Mouse (Mus musculus): ENCODE measurements at regions not wholly inside any gene's neighbourhood (a gene's known extent, or its start where the extent isn't known, plus 50 kb on each side); places are given as distances from the start of the nearest gene placed in this dataset.

- no peak for DNase-seq (ENCODE audit: low read depth, low spot score)
Observed at GRCm38 (mm10) chr13:44394016-44394415, 335.3 kb upstream of the Jarid2 start.

- no peak for DNase-seq (ENCODE audit: low read depth, low spot score)
Observed at GRCm38 (mm10) chr13:44398613-44399369, 330.5 kb upstream of the Jarid2 start.

- no peak for DNase-seq (ENCODE audit: low read depth, low spot score)
Observed at GRCm38 (mm10) chr13:44399370-44399685, 329.9 kb upstream of the Jarid2 start.

DNA sequence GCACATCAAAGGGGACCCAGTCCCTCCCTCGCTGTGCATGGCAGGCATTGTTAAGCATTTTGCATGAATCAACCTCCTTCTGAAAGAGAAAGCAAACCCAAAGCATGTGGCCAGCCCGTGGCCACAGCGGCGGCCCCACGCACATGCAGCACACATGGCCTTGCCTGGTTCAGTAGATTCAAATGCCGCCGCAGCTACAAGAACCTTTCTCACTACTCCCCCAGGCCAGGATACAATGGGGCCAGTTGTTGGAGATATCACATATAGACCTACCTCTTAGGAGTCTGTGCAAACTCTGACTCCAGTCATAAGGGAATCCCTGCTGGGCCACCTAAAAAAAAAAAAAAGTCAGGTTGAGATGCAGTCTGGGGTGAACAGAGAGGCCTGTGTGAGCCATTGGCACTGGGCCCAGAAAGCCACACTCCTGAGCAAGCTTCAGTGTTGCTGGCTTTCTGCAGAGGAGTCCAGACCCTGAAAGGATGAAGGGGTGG lies 329.4 kb upstream of the Jarid2 start:
- DNase-seq (ENCODE audit: low read depth, low spot score), result no peak

GRCm38 (mm10) chr13:44404010-44404575 lies 325.2 kb upstream of the Jarid2 start:
- DNase-seq (ENCODE audit: low read depth, low spot score), result no peak

GRCm38 (mm10) chr13:44407307-44407706 lies 322.0 kb upstream of the Jarid2 start:
- no peak for DNase-seq (ENCODE audit: low read depth, low spot score)

DNA sequence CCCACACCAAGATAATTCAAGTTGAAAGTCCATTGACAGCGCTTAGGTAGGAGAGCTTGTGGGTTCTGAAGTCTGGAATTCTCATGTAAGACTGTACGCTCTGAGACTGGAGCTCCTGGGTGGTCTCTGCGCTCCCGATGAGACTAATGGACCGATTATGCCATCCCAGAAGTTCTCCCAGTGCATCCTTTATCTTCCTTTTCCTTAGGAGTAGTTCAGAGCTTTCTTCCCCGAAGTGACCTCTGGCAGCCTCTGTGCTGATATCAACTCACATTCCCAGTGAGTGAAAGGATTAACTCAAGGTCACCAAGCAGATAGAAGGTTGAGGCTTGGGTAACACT lies 320.7 kb upstream of the Jarid2 start:
- DNase-seq (ENCODE audit: low read depth, low spot score), result no peak

- DNase-seq (ENCODE audit: low read depth, low spot score), result no peak
Observed at GRCm38 (mm10) chr13:44408960-44409719, 320.1 kb upstream of the Jarid2 start.

- DNase-seq (ENCODE audit: low read depth, low spot score), result no peak
Observed at GRCm38 (mm10) chr13:44409720-44410047, 319.6 kb upstream of the Jarid2 start.

- peak; percentile 18 for DNase-seq (ENCODE audit: low read depth, low spot score)
Observed at GRCm38 (mm10) chr13:44411781-44412496, 317.3 kb upstream of the Jarid2 start.

DNA sequence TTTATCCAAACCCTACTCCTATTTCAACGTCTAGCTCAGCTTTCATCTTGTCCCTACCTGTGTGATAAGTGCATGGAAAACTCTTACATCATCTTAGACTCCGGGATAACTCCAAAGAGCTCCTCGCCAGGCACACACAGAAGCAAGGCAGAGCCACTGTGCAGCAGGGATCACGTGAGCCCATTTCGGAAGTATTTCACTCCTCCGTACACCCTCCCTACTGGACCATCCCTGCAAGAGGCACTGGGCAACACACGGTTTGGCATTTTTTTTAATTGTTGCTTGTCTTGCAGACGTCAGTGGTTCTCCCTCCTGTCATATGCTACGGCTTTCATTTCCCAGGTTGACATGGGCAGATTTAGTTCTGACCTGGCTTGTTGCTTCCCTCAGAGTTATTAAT lies 316.0 kb upstream of the Jarid2 start:
- no peak for DNase-seq (ENCODE audit: low read depth, low spot score)

DNA sequence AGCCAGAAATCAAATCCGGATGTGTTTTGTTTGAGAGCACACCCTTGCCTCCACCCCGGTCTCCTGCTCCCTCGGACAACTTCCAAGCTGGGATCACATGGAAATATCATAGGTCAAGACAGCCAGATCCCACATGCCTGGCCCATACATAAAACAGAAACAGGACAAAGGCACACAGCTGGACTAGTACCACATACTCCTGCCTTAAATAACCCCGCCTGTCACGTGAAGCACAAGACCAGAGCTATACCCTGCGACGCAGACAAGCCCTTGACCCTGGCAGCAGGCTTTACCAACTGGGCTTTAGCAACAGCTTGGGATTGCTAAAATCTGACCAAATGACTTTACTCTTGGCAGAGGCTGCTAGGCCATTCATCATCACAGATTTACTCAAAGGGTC lies 313.3 kb upstream of the Jarid2 start:
- no peak for DNase-seq (ENCODE audit: low read depth, low spot score)

- peak; percentile 33 for DNase-seq (ENCODE audit: low read depth, low spot score)
Observed at GRCm38 (mm10) chr13:44416986-44417385, 312.3 kb upstream of the Jarid2 start.

GRCm38 (mm10) chr13:44419056-44419455 lies 310.2 kb upstream of the Jarid2 start:
- DNase-seq (ENCODE audit: low read depth, low spot score), result no peak

DNA sequence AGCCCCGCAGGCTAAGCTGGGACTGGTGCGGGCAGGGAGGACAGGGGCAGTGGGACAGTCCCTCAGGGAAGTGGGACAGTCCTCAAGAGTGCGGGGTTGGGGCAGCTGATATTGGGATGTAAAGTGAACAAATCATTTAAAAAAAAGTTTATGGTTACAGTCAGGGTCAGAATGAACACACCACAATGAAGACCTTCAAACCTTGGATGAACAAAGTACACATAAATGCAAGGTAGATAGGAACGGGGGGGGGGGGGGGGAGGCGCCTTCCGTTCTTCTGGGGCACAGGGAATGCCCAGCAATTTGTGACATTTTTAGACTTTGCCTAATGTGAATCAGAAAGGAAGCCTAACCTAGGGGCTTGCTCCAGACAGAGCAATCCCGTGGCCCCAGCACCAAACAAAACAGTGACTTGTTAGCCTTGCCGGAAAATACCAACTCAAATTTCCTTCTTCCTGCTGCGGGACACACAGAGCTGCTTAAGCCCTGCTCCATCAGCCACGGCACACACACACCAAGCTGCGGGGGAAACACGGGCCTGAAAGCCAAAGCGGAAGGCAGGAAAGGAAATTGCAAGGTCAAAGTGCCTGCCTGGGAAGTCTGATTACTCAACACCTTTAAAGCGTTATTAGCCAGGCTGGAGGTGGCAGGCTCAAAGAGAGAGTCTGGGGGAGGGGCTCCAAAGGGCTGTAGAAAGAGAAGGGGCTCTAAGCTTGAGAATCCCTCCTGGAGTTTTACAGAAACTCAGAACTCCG lies 309.6 kb upstream of the Jarid2 start:
- peak; percentile 37 for DNase-seq (ENCODE audit: low read depth, low spot score)

DNA sequence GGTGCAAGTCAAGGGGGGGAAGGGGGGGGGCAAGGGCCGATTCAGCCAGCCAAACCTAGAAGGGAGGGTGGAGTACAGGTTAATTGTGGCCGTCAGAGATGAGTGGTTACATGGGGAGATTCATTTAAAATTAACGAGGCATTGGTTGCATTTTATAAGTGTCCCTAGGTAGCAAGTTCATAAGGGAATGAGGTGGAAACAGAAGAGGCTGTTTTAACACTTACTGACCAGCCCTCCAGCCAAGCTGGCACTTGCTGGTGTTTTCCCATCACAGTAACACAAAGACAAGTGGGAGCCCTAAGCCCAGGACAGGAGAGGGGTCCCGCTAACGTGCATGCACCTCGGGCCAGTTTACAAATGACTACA lies 309.1 kb upstream of the Jarid2 start:
- no peak for DNase-seq (ENCODE audit: low read depth, low spot score)

DNA sequence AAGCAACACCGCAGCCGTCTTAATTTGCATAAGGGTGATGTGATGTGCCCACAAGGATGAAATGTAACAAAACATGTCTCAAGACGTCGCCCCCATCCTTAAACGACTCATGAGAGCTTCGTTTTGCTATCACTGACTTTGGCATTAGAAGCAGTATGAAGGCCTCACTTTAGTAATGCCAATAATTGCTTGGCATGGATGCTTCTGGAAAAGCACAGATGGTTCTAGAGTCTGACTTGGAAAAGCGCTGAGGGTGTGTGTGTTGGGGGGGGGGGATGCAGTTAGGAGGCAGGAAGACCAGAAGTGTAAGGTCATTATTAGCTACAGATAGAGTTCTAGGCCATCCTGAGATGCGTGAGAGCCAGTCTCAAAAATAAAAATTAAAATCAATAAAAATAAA lies 308.3 kb upstream of the Jarid2 start:
- no peak for DNase-seq (ENCODE audit: low read depth, low spot score)

GRCm38 (mm10) chr13:44421426-44421825 lies 307.8 kb upstream of the Jarid2 start:
- DNase-seq (ENCODE audit: low read depth, low spot score), result no peak

GRCm38 (mm10) chr13:44421922-44422321 lies 307.4 kb upstream of the Jarid2 start:
- no peak for DNase-seq (ENCODE audit: low read depth, low spot score)

- no peak for DNase-seq (ENCODE audit: low read depth, low spot score)
Observed at GRCm38 (mm10) chr13:44430492-44430891, 298.8 kb upstream of the Jarid2 start.

DNA sequence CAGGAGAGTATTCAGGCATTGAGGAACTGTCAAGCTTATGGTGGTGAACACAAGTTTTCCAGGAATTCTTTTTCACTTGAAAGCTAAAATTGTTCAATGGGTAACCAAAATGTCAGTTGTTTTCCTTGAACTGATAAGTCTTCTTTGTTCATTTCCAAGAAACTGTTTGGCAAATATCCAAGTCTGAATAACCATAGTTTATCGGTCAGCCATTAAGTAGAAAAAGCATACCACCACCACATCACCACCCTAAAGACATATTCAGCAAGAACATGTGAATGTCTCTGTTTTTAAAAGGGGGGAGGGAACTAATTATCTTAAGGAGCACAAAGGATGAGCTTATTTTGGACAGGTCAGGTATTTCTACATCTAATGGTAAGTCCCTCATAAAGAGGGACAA lies 291.6 kb upstream of the Jarid2 start:
- no peak for DNase-seq (ENCODE audit: low read depth, low spot score)

- no peak for DNase-seq (ENCODE audit: low read depth, low spot score)
Observed at GRCm38 (mm10) chr13:44441061-44441460, 288.2 kb upstream of the Jarid2 start.

All from CD4-positive, CD25-positive, alpha-beta regulatory T cell, adult 2 months (primary cell).